Mouse (Mus musculus) liver, embryonic 13.5 days (tissue): ENCODE results near the gene P3h3. TPM values are rescaled to one million over a fixed set of nuclear protein-coding genes. Genes with fewer than 3 reads are reported as not detected.
"Not testable (repeated sequence)": the region's sequence is repeated elsewhere in the genome, so short reads cannot be mapped to it uniquely, and the experiment has no call there.

ENCODE experiments used
- ATAC-seq: fragments of 200-750 bp; cut with Nextera tagmentation; 2 replicates; pipeline ENCODE4 v1.8.0; 2017; ENCODE audit warnings: low read depth, mild to moderate bottlenecking, moderate number of reproducible peaks, moderate library complexity
- DNase-seq: peaks from one replicate; pipeline ENCODE4 v3.0.0; 2022
- H3K27ac ChIP-seq: fragments of 300-500 bp; sonication (generic); 2 replicates; pipeline ENCODE4 v1.5.1; 2015; ENCODE audit warnings: moderate library complexity, mild to moderate bottlenecking, inconsistent platforms
- H3K27me3 ChIP-seq: fragments of 300-500 bp; sonication (generic); 2 replicates; pipeline ENCODE4 v1.6.1; 2015; ENCODE audit warnings: mild to moderate bottlenecking, inconsistent platforms
- H3K36me3 ChIP-seq: fragments of 300-500 bp; sonication (generic); 2 replicates; pipeline ENCODE4 v1.6.1; 2015; ENCODE audit warnings: mild to moderate bottlenecking, inconsistent platforms
- H3K4me1 ChIP-seq: fragments of 300-500 bp; sonication (generic); replicated peaks from 2 replicates; pipeline ENCODE4 v1.6.1; 2015; ENCODE audit warnings: inconsistent platforms
- H3K4me2 ChIP-seq: fragments of 300-500 bp; sonication (generic); 2 replicates; pipeline ENCODE4 v1.6.1; 2015; ENCODE audit warnings: inconsistent platforms, mild to moderate bottlenecking, moderate library complexity
- H3K4me3 ChIP-seq: fragments of 300-500 bp; sonication (generic); replicated peaks from 2 replicates; pipeline ENCODE4 v1.5.1; 2015; ENCODE audit warnings: mild to moderate bottlenecking, inconsistent platforms
- H3K9ac ChIP-seq: fragments of 300-500 bp; sonication (generic); 2 replicates; pipeline ENCODE4 v1.6.1; 2015; ENCODE audit warnings: mild to moderate bottlenecking, inconsistent platforms
- H3K9me3 ChIP-seq: fragments of 300-500 bp; sonication (generic); replicated peaks from 2 replicates; pipeline ENCODE4 v1.6.1; 2016; ENCODE audit warnings: inconsistent platforms
- WGBS: fragments of 180-500 bp; shearing (Covaris S2); methylation state at CpG from one replicate; pipeline ENCODE4 v1.1.7; 2015; ENCODE audit not compliant: insufficient replicate concordance; 5-methylcytosine and 5-hydroxymethylcytosine counted together
- polyA plus RNA-seq: library from polyadenylated mRNA; unstranded; fragments of >200 nt; fragmentation: Nextera tagmentation; extraction: Ambion mirVana; gene quantifications from 2 replicates; pipeline ENCODE4 v1.2.1, GENCODE M21; 2015

Gene P3h3
- polyA plus RNA-seq, 1 experiment from 2014 or later = 1.9 TPM

GRCm38 (mm10) chr6:124850535-124850934, 7.0 kb downstream of the P3h3 start:
- Histone ChIP-seq H3K9me3 (no peaks in the 10 kb centered on the region), H3K36me3 (no peaks in the 10 kb centered on the region), H3K4me3 (no peak overlapping the region), H3K4me2 (no peak overlapping the region), H3K4me1 (no peaks in the 10 kb centered on the region), H3K27me3 (peaks cover 32% of the 10 kb centered on the region), H3K9ac (no peak overlapping the region), H3K27ac (no peak overlapping the region)
- ATAC-seq (no peak), DNase-seq (no peak)
- WGBS = 46% methylated on average over 8 of the region's 8 CpGs

GRCm38 (mm10) chr6:124847305-124847704, 10.2 kb downstream of the P3h3 start:
- Histone ChIP-seq H3K4me1 (no peaks in the 10 kb centered on the region), H3K4me2 (no peak overlapping the region), H3K36me3 (no peaks in the 10 kb centered on the region), H3K27ac (no peak overlapping the region), H3K9ac (no peak overlapping the region), H3K27me3 (peaks cover 12% of the 10 kb centered on the region; the same call in 1 of the 2 replicates), H3K4me3 (no peak overlapping the region), H3K9me3 (no peaks in the 10 kb centered on the region)
- DNase-seq (peak; percentile 72), ATAC-seq (peak; percentile 34; the same call in 1 of the 2 replicates)
- 18% methylated on average over 9 of the region's 9 CpGs for WGBS

- Histone ChIP-seq H3K4me2 (no peak within 1 kb of the TSS), H3K27me3 (peaks cover 11% of the 10 kb centered on the region), H3K9me3 (no peaks in the 10 kb centered on the region), H3K9ac (no peak within 1 kb of the TSS), H3K4me1 (peaks cover 12% of the 10 kb centered on the region), H3K27ac (no peak within 1 kb of the TSS), H3K36me3 (peaks cover 3% of the 10 kb centered on the region), H3K4me3 (no peak within 1 kb of the TSS)
- ATAC-seq (no peak), DNase-seq (no peak)
- WGBS = 26% methylated on average over 15 of the region's 15 CpGs
Observed at GRCm38 (mm10) chr6:124840241-124841167, 17.0 kb downstream of the P3h3 start, which contains the start of gene Gnb3. Gnb3 (minus strand) TSS chr6:124840275.

- DNase-seq (no peak), ATAC-seq (no peak)
- H3K4me1 ChIP-seq = peaks cover 16% of the 10 kb centered on the region
- no peak overlapping the region for H3K4me3 ChIP-seq
- peaks cover 10% of the 10 kb centered on the region for H3K36me3 ChIP-seq
- no peak overlapping the region for H3K27ac ChIP-seq
- no peak overlapping the region for H3K9ac ChIP-seq
- H3K4me2 ChIP-seq = no peak overlapping the region
- 8% methylated on average over 8 of the region's 8 CpGs for WGBS
- no peaks in the 10 kb centered on the region for H3K9me3 ChIP-seq
- H3K27me3 ChIP-seq = peaks cover 11% of the 10 kb centered on the region
Observed at GRCm38 (mm10) chr6:124839805-124840204, 17.7 kb downstream of the P3h3 start.

GRCm38 (mm10) chr6:124836411-124836810, 21.1 kb downstream of the P3h3 start:
- no peak for DNase-seq
- peaks cover 44% of the 10 kb centered on the region for H3K36me3 ChIP-seq
- no peak overlapping the region for H3K4me2 ChIP-seq
- H3K4me1 ChIP-seq = peaks cover 35% of the 10 kb centered on the region
- H3K9ac ChIP-seq = no peak overlapping the region
- no peak for ATAC-seq
- H3K4me3 ChIP-seq = no peak overlapping the region
- no peak overlapping the region for H3K27ac ChIP-seq
- peaks cover 11% of the 10 kb centered on the region for H3K27me3 ChIP-seq
- H3K9me3 ChIP-seq = no peaks in the 10 kb centered on the region
- 78% methylated on average over 7 of the region's 7 CpGs for WGBS

- DNase-seq = no peak
- peaks cover 11% of the 10 kb centered on the region for H3K27me3 ChIP-seq
- peaks cover 42% of the 10 kb centered on the region for H3K4me1 ChIP-seq
- no peak overlapping the region for H3K27ac ChIP-seq
- no peak overlapping the region for H3K4me2 ChIP-seq
- H3K9me3 ChIP-seq = no peaks in the 10 kb centered on the region
- 87% methylated on average over 10 of the region's 10 CpGs for WGBS
- no peak overlapping the region for H3K9ac ChIP-seq
- no peak for ATAC-seq
- no peak overlapping the region for H3K4me3 ChIP-seq
- peaks cover 47% of the 10 kb centered on the region for H3K36me3 ChIP-seq
Observed at GRCm38 (mm10) chr6:124835531-124835930, 22.0 kb downstream of the P3h3 start.

- H3K27ac ChIP-seq = no peak overlapping the region; the same call in 1 of the 2 replicates
- peaks cover 47% of the 10 kb centered on the region for H3K36me3 ChIP-seq
- no peak overlapping the region for H3K4me2 ChIP-seq
- no peak for ATAC-seq
- H3K9ac ChIP-seq = no peak overlapping the region
- H3K4me1 ChIP-seq = peaks cover 37% of the 10 kb centered on the region
- H3K9me3 ChIP-seq = no peaks in the 10 kb centered on the region
- H3K4me3 ChIP-seq = no peak overlapping the region
- peaks cover 7% of the 10 kb centered on the region for H3K27me3 ChIP-seq
- WGBS = 71% methylated on average over 6 of the region's 6 CpGs
- DNase-seq = no peak
Observed at GRCm38 (mm10) chr6:124834512-124835081, 23.0 kb downstream of the P3h3 start.

- no peaks in the 10 kb centered on the region for H3K9me3 ChIP-seq
- no peak overlapping the region for H3K27ac ChIP-seq
- peaks cover 53% of the 10 kb centered on the region for H3K36me3 ChIP-seq
- H3K4me2 ChIP-seq = peak overlapping the region; percentile 79
- peak overlapping the region; percentile 98 for H3K4me3 ChIP-seq
- WGBS = 92% methylated on average over 8 of the region's 8 CpGs
- ATAC-seq (no peak), DNase-seq (no peak)
- no peaks in the 10 kb centered on the region for H3K27me3 ChIP-seq
- H3K4me1 ChIP-seq = peaks cover 54% of the 10 kb centered on the region
- H3K9ac ChIP-seq = peak overlapping the region; percentile 97
Observed at GRCm38 (mm10) chr6:124831649-124832048, 25.9 kb downstream of the P3h3 start.

GRCm38 (mm10) chr6:124831199-124831598, 26.4 kb downstream of the P3h3 start:
- H3K27me3 ChIP-seq, H3K9me3 ChIP-seq, DNase-seq, ATAC-seq: not testable (repeated sequence)
- peak overlapping the region; percentile 97 for H3K9ac ChIP-seq
- H3K4me3 ChIP-seq = peak overlapping the region; percentile 98
- H3K36me3 ChIP-seq = peaks cover 55% of the 10 kb centered on the region
- peak overlapping the region; percentile 91; the same call in 1 of the 2 replicates for H3K27ac ChIP-seq
- peaks cover 55% of the 10 kb centered on the region for H3K4me1 ChIP-seq
- 86% methylated on average over 4 of the region's 4 CpGs for WGBS
- peak overlapping the region; percentile 79 for H3K4me2 ChIP-seq

- peak; percentile 92 for DNase-seq
- Histone ChIP-seq H3K27ac (peak overlapping the region; percentile 91), H3K9me3 (no peaks in the 10 kb centered on the region), H3K27me3 (no peaks in the 10 kb centered on the region), H3K36me3 (peaks cover 58% of the 10 kb centered on the region), H3K9ac (peak overlapping the region; percentile 97), H3K4me1 (peaks cover 47% of the 10 kb centered on the region), H3K4me2 (peak overlapping the region; percentile 79), H3K4me3 (peak overlapping the region; percentile 98)
- ATAC-seq = peak; percentile 76
- under 1% methylated on average over 38 of the region's 38 CpGs for WGBS
Observed at GRCm38 (mm10) chr6:124829799-124830700, 27.5 kb downstream of the P3h3 start.
